Mouse (Mus musculus) midbrain, postnatal 0 days (tissue): ENCODE data around the gene Gm17324. TPM values are rescaled to one million over a fixed set of nuclear protein-coding genes. Genes with fewer than 3 reads are reported as not detected.
A peak's percentile ranks its signal among the peaks of the same experiment; 100 is the strongest.

Experiments used
- ATAC-seq: fragments of 200-750 bp; cut with Nextera tagmentation; 2 replicates; pipeline ENCODE4 v1.8.0; 2017; ENCODE audit warnings: moderate number of reproducible peaks, mild to moderate bottlenecking, moderate TSS enrichment, moderate library complexity; ENCODE audit not compliant: low FRiP score
- DNase-seq: peaks from one replicate; pipeline ENCODE4 v3.0.0-alpha.2; 2015; ENCODE audit warnings: low spot score
- H3K27ac ChIP-seq: fragments of 300-500 bp; sonication (generic); 2 replicates; pipeline ENCODE4 v1.5.1; 2014; ENCODE audit warnings: low read depth, mild to moderate bottlenecking, low read length, mixed read lengths
- H3K27me3 ChIP-seq: fragments of 300-500 bp; sonication (generic); 2 replicates; pipeline ENCODE4 v1.6.1; 2014; ENCODE audit warnings: low read length, control low read depth, mixed read lengths; ENCODE audit not compliant: insufficient read depth
- H3K36me3 ChIP-seq: fragments of 300-500 bp; sonication (generic); 2 replicates; pipeline ENCODE4 v1.6.1; 2014; ENCODE audit warnings: low read length, control low read depth, mixed read lengths; ENCODE audit not compliant: insufficient read depth
- H3K4me1 ChIP-seq: fragments of 300-500 bp; sonication (generic); 2 replicates; pipeline ENCODE4 v1.6.1; 2014; ENCODE audit warnings: mild to moderate bottlenecking, control low read depth, antibody characterized with exemption, low read length, mixed read lengths; ENCODE audit not compliant: insufficient read depth
- H3K4me2 ChIP-seq: fragments of 300-500 bp; sonication (generic); 2 replicates; pipeline ENCODE4 v1.6.1; 2014; ENCODE audit warnings: low read depth, mild to moderate bottlenecking, low read length, mixed read lengths; ENCODE audit not compliant: poor library complexity, severe bottlenecking
- H3K4me3 ChIP-seq: fragments of 300-500 bp; sonication (generic); 2 replicates; pipeline ENCODE4 v1.5.1; 2014; ENCODE audit warnings: low read depth, mild to moderate bottlenecking, low read length, moderate library complexity
- H3K9ac ChIP-seq: fragments of 300-500 bp; sonication (generic); replicated peaks from 2 replicates; pipeline ENCODE4 v1.6.1; 2014; ENCODE audit warnings: mild to moderate bottlenecking, low read length, moderate library complexity, mixed read lengths; ENCODE audit not compliant: poor library complexity, severe bottlenecking
- H3K9me3 ChIP-seq: fragments of 300-500 bp; sonication (generic); 2 replicates; pipeline ENCODE4 v1.6.1; 2016; ENCODE audit warnings: low read length, control low read depth
- CTCF ChIP-seq: IDR thresholded peaks from 2 replicates; pipeline ENCODE4 v1.5.1; 2016; ENCODE audit warnings: antibody characterized with exemption, mild to moderate bottlenecking
- WGBS: fragments of 180-500 bp; shearing (Covaris S2); extraction: QIAGEN DNeasy Blood & Tissue Kit; methylation state at CpG from one replicate; pipeline ENCODE4 v1.1.7; 2014; 5-methylcytosine and 5-hydroxymethylcytosine counted together
- polyA plus RNA-seq: library from polyadenylated mRNA; unstranded; fragments of >200 nt; fragmentation: Nextera tagmentation; extraction: Ambion mirVana; gene quantifications from 2 replicates; pipeline ENCODE4 v1.2.1, GENCODE M21; 2015
- total RNA-seq: library from RNA; depleted of rRNA; stranded (reverse); fragments of >200 nt; gene quantifications from 2 replicates; pipeline ENCODE4 v1.2.3, GENCODE M21; 2014

Gm17324 gene
- total and polyA plus RNA-seq, 2 experiments from 2014 or later = 4.1 to 5.4 TPM

DNA sequence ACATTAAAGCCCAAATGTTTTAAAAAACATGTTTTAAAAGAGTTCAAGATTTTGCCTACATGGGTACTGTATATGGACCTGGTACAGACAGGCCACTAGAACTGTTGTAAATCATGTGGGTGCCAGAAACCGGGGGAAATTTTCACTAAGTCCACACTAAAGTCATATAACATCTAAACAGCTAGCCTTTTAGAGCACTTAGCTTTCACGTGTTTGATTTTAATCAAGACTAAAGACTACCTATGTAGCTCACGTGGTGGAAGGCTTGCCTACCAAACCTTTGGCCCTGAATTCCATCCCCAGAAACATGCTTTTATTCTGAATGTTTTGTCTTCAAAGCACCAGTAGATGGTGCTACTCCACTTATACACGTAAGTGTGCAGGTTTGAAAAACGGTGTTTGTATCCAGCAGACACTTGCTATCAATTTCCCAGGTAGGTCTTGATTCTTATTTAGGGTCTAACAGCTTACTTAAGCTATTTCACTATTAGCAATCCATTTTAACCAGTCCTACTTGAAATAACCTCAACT is 28.5 kb upstream of the Gm17324 start:
- 0 out of 2 replicates have a peak overlapping the region, but pooled peaks have one; percentile 38 for H3K27ac ChIP-seq
- H3K4me1 ChIP-seq = no peaks in the 10 kb centered on the region
- H3K27me3 ChIP-seq = no peaks in the 10 kb centered on the region
- no peak overlapping the region for H3K9ac ChIP-seq
- H3K36me3 ChIP-seq = peaks cover 20% of the 10 kb centered on the region; the same call in 1 of the 2 replicates
- H3K4me2 ChIP-seq = no peak overlapping the region
- WGBS = 5% methylated on average over 5 of the region's 5 CpGs
- TF ChIP-seq CTCF = peak; percentile 80
- DNase-seq (peak; percentile 79), ATAC-seq (no peak)
- H3K9me3 ChIP-seq = no peaks in the 10 kb centered on the region
- no peak overlapping the region for H3K4me3 ChIP-seq

DNA sequence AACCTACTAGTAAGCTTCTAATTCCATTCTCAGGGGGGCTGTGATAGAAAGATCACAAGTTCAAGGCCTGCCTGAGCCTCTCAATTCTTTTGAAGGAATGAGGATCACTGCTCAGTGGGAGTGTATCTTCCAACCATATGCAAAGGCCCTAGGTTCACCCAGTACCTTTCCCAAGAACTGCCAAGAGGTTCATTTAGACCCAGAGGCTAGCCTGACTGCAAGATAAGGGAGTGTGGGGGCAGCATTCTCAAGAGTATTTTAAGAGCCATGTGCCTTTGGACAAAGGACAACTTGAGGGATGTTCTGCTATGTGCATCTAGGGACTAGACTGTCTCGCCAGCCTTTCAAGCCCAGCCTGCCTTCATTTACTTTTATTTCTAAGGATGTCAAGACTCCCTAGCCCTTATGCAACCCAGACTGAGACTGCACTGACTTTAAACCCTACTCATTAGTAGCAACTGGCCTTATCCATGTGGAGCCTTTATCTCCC is 28.0 kb upstream of the Gm17324 start:
- Histone ChIP-seq H3K4me3 (no peak overlapping the region), H3K9ac (no peak overlapping the region), H3K27ac (peak overlapping the region; percentile 38; the same call in 1 of the 2 replicates), H3K9me3 (no peaks in the 10 kb centered on the region), H3K36me3 (peaks cover 20% of the 10 kb centered on the region; the same call in 1 of the 2 replicates), H3K4me1 (no peaks in the 10 kb centered on the region), H3K27me3 (no peaks in the 10 kb centered on the region), H3K4me2 (no peak overlapping the region)
- DNase-seq (no peak), ATAC-seq (no peak)
- no peak for TF ChIP-seq CTCF
- 16% methylated on average over 1 of the region's 1 CpGs for WGBS

- H3K9ac ChIP-seq = no peak overlapping the region
- no peak for ATAC-seq
- TF ChIP-seq CTCF = no peak
- peaks cover 23% of the 10 kb centered on the region for H3K36me3 ChIP-seq
- no peak overlapping the region for H3K4me2 ChIP-seq
- H3K27ac ChIP-seq = no peak overlapping the region
- DNase-seq = no peak
- no peaks in the 10 kb centered on the region for H3K4me1 ChIP-seq
- H3K27me3 ChIP-seq = no peaks in the 10 kb centered on the region
- H3K9me3 ChIP-seq = no peaks in the 10 kb centered on the region
- no peak overlapping the region for H3K4me3 ChIP-seq
- 76% methylated on average over 4 of the region's 4 CpGs for WGBS
These were observed 27.3 kb upstream of the Gm17324 start for GRCm38 (mm10) chr9:78475873-78476272.

DNA sequence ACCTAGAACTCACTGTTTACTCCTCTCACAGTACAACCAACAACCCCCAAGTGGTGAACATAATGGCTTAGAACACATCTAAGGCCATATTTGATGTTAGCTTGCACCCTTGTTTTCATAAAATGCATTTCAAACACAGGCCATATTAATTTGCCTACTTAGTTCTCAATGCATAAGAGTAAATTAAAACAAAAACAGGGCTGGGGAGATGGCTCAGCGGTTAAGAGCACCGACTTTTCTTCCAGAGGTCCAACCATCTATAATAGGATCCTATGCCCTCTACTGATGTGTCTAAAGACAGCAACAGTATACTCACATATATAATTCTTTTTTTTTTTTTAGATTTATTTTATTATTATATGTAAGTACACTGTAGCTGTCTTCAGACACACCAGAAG is 26.8 kb upstream of the Gm17324 start:
- TF ChIP-seq CTCF = no peak
- Histone ChIP-seq H3K4me2 (no peak overlapping the region), H3K36me3 (peaks cover 23% of the 10 kb centered on the region), H3K27ac (no peak overlapping the region), H3K4me1 (no peaks in the 10 kb centered on the region), H3K9me3 (no peaks in the 10 kb centered on the region), H3K9ac (no peak overlapping the region), H3K27me3 (no peaks in the 10 kb centered on the region), H3K4me3 (no peak overlapping the region)
- no peak for ATAC-seq
- no peak for DNase-seq
- 95% methylated on average over 2 of the region's 2 CpGs for WGBS

DNA sequence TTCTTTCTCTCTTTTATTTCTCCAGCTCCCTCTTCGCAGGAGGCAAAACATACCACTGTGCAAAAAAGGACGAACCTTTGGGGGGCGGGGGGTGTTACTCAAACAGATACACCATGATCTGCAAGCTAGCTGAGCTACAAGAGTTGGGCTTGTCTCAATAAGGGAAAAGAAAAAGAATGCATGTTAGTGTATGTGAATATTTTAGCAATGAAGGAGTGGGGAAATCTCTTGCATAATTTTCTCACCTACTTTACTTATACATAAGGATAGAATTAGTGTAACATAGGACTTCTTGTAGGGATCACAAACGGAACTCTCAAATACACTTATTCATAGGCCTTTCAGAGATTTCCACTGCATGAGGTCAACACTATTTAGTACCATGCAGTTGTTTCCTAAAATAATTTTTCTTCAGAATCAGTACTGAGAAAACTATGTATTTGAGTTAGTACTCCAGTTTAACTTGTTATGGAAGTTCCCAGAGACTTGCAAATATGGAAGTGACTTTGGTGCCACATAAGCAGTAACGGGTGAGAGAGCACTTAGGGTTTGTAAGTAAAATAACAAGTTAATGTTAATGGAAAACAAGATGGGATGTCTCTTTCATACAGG is 26.3 kb upstream of the Gm17324 start:
- Histone ChIP-seq H3K9ac (no peak overlapping the region), H3K27ac (no peak overlapping the region), H3K27me3 (no peaks in the 10 kb centered on the region), H3K36me3 (peaks cover 23% of the 10 kb centered on the region), H3K9me3 (no peaks in the 10 kb centered on the region), H3K4me1 (no peaks in the 10 kb centered on the region), H3K4me3 (no peak overlapping the region), H3K4me2 (no peak overlapping the region)
- ATAC-seq (no peak), DNase-seq (no peak)
- TF ChIP-seq CTCF = no peak
- 83% methylated on average over 5 of the region's 5 CpGs for WGBS

DNA sequence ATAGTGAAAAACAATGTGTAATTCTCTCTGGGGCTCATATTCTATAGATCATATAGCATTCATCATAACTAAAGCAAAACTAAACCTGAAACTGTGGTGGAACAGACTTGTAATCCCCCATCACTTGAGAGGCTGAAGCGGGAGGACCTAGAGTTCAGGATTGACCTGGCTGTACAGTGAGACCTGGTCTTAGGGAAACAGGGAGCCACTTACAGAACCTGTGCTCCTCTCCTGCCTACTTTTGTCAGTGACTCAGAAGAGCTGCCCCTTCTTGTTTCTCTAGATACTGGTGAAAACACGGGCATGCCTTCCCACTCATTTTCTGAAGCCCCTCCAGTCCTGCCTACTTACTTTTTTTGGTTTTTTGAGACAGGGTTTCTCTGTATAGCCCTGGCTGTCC is 25.7 kb upstream of the Gm17324 start:
- Histone ChIP-seq H3K4me3 (no peak overlapping the region), H3K4me2 (no peak overlapping the region), H3K27me3 (no peaks in the 10 kb centered on the region), H3K27ac (no peak overlapping the region), H3K4me1 (no peaks in the 10 kb centered on the region), H3K9ac (no peak overlapping the region), H3K9me3 (no peaks in the 10 kb centered on the region), H3K36me3 (peaks cover 23% of the 10 kb centered on the region)
- no peak for DNase-seq
- WGBS = 75% methylated on average over 2 of the region's 2 CpGs
- TF ChIP-seq CTCF = no peak
- no peak for ATAC-seq
